Mouse (Mus musculus): ENCODE data around the gene Ube2cbp. TPM values are rescaled to one million over a fixed set of nuclear protein-coding genes. Genes with fewer than 3 reads are reported as not detected.

Ube2cbp gene
- polyA plus RNA-seq, 1 experiment from 2014 or later, result 7.6 TPM

- ATAC-seq (no peak), DNase-seq (ENCODE audit: low spot score) (no peak)
- Histone ChIP-seq H3K9me3 (replicated peaks; ENCODE audit: control insufficient read depth, low read length) (no peaks in the 10 kb centered on the region), H3K4me1 (ENCODE audit: control insufficient read depth, insufficient read depth, low read length) (peaks cover 3% of the 10 kb centered on the region; the same call in 1 of the 2 replicates), H3K9ac (ENCODE audit: low read length) (no peak overlapping the region), H3K4me2 (ENCODE audit: low read length) (no peak overlapping the region), H3K36me3 (ENCODE audit: control insufficient read depth, insufficient read depth, low read length) (no peaks in the 10 kb centered on the region), H3K4me3 (ENCODE audit: low read depth, low read length) (no peak overlapping the region), H3K27ac (ENCODE audit: low read depth, low read length) (no peak overlapping the region), H3K27me3 (replicated peaks; ENCODE audit: control insufficient read depth, insufficient read depth, low read length) (no peaks in the 10 kb centered on the region)
- 77% methylated on average over 8 of the region's 8 CpGs for WGBS
Measured at GRCm38 (mm10) chr9:86296683-86297638, 167.8 kb downstream of the Ube2cbp start.

GRCm38 (mm10) chr9:86287570-86287954 lies 177.2 kb downstream of the Ube2cbp start:
- Histone ChIP-seq H3K27me3 (replicated peaks; ENCODE audit: control insufficient read depth, insufficient read depth, low read length) (no peaks in the 10 kb centered on the region), H3K4me3 (ENCODE audit: low read depth, low read length) (no peak overlapping the region), H3K9ac (ENCODE audit: low read length) (no peak overlapping the region; the same call in 1 of the 2 replicates), H3K36me3 (ENCODE audit: control insufficient read depth, insufficient read depth, low read length) (no peaks in the 10 kb centered on the region), H3K27ac (ENCODE audit: low read depth, low read length) (peak overlapping the region; percentile 34; the same call in 1 of the 2 replicates), H3K9me3 (replicated peaks; ENCODE audit: control insufficient read depth, low read length) (peaks cover 2% of the 10 kb centered on the region; the same call in 1 of the 2 replicates), H3K4me2 (ENCODE audit: low read length) (peak overlapping the region; percentile 12; the same call in 1 of the 2 replicates), H3K4me1 (ENCODE audit: control insufficient read depth, insufficient read depth, low read length) (peaks cover 17% of the 10 kb centered on the region)
- 9% methylated on average over 3 of the region's 3 CpGs for WGBS
- DNase-seq (ENCODE audit: low spot score) (peak; percentile 74), ATAC-seq (peak; percentile 78)

DNA sequence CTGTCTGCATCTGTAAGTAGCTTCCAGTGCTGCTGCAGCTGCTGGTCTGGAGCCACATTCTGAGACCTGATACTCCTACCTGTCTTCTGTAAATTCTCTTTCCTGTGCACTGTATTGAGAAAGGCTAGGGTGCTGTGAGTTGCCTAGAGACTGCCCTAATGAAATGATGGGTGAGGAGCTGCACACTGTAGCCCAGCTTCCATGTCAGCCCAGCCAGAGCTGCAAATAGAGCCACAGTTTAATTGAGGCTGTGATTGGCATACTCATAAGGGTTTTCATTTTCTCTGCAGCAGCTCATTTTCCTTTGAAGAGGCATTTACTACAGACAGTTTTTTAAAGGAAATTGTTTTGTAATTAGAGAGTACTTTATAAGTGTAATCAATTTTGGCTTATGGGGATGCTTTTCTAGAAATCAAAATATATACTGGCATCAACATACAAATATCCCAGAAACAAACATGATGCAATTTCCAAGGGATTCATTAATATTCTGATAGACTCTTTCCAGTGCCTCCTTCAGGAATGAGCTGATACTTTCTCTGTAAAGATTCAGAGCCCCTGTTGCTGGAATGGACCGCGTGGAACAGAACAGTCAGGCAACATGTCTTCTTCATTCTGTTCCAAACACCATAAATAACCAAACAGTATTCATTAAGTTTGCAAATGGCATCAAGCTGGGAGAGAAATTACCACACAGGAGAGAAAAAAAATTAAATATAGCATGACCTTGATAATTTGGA lies 177.8 kb downstream of the Ube2cbp start:
- 18% methylated on average over 2 of the region's 2 CpGs for WGBS
- Histone ChIP-seq H3K27ac (ENCODE audit: low read depth, low read length) (peak overlapping the region; percentile 63; the same call in 1 of the 2 replicates), H3K9me3 (replicated peaks; ENCODE audit: control insufficient read depth, low read length) (peaks cover 2% of the 10 kb centered on the region; the same call in 1 of the 2 replicates), H3K9ac (ENCODE audit: low read length) (no peak overlapping the region), H3K36me3 (ENCODE audit: control insufficient read depth, insufficient read depth, low read length) (no peaks in the 10 kb centered on the region), H3K4me1 (ENCODE audit: control insufficient read depth, insufficient read depth, low read length) (peaks cover 17% of the 10 kb centered on the region), H3K4me3 (ENCODE audit: low read depth, low read length) (no peak overlapping the region), H3K4me2 (ENCODE audit: low read length) (no peak overlapping the region), H3K27me3 (replicated peaks; ENCODE audit: control insufficient read depth, insufficient read depth, low read length) (no peaks in the 10 kb centered on the region)
- DNase-seq (ENCODE audit: low spot score), result peak; percentile 74
- peak; percentile 92 for ATAC-seq

DNA sequence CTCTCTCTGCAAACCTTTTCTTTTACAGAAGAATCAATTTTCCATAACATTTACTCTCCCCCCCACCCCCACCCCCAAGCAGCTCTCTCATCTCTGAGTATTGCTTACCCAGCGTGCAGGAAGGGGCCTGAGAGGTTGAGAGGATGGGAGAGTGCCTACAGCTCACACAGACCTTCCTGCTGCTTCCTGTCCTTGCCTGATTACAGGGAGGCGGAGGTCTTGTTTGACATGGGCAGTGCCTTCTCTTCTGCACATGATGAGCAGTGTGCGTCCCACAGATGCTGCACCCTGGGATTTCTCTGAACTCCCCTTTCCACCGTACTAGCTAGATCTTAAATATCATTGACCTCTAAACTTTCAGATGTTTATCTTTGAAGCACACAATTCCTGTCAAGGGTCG lies 182.2 kb downstream of the Ube2cbp start:
- H3K27ac ChIP-seq (ENCODE audit: low read depth, low read length), result no peak overlapping the region
- 90% methylated on average over 5 of the region's 5 CpGs for WGBS
- H3K4me3 ChIP-seq (ENCODE audit: low read depth, low read length), result no peak overlapping the region
- H3K4me1 ChIP-seq (ENCODE audit: control insufficient read depth, insufficient read depth, low read length), result peaks cover 9% of the 10 kb centered on the region
- DNase-seq (ENCODE audit: low spot score) (no peak), ATAC-seq (no peak)
- no peaks in the 10 kb centered on the region for H3K27me3 ChIP-seq (replicated peaks; ENCODE audit: control insufficient read depth, insufficient read depth, low read length)
- peaks cover 2% of the 10 kb centered on the region; the same call in 1 of the 2 replicates for H3K9me3 ChIP-seq (replicated peaks; ENCODE audit: control insufficient read depth, low read length)
- H3K9ac ChIP-seq (ENCODE audit: low read length), result no peak overlapping the region
- no peaks in the 10 kb centered on the region for H3K36me3 ChIP-seq (ENCODE audit: control insufficient read depth, insufficient read depth, low read length)
- H3K4me2 ChIP-seq (ENCODE audit: low read length), result no peak overlapping the region

- no peak overlapping the region for H3K9ac ChIP-seq (ENCODE audit: low read length)
- no peaks in the 10 kb centered on the region; the same call in 1 of the 2 replicates for H3K9me3 ChIP-seq (replicated peaks; ENCODE audit: control insufficient read depth, low read length)
- H3K4me2 ChIP-seq (ENCODE audit: low read length), result no peak overlapping the region
- no peak overlapping the region for H3K4me3 ChIP-seq (ENCODE audit: low read depth, low read length)
- no peaks in the 10 kb centered on the region for H3K27me3 ChIP-seq (replicated peaks; ENCODE audit: control insufficient read depth, insufficient read depth, low read length)
- no peak overlapping the region for H3K27ac ChIP-seq (ENCODE audit: low read depth, low read length)
- H3K36me3 ChIP-seq (ENCODE audit: control insufficient read depth, insufficient read depth, low read length), result no peaks in the 10 kb centered on the region
- WGBS, result 49% methylated on average over 4 of the region's 4 CpGs
- H3K4me1 ChIP-seq (ENCODE audit: control insufficient read depth, insufficient read depth, low read length), result no peaks in the 10 kb centered on the region
- DNase-seq (ENCODE audit: low spot score) (no peak), ATAC-seq (no peak)
Measured at GRCm38 (mm10) chr9:86281147-86281467, 183.6 kb downstream of the Ube2cbp start.

GRCm38 (mm10) chr9:86280461-86281146 lies 184.1 kb downstream of the Ube2cbp start:
- ATAC-seq (no peak), DNase-seq (ENCODE audit: low spot score) (no peak)
- no peak overlapping the region for H3K9ac ChIP-seq (ENCODE audit: low read length)
- H3K4me1 ChIP-seq (ENCODE audit: control insufficient read depth, insufficient read depth, low read length), result no peaks in the 10 kb centered on the region
- no peak overlapping the region for H3K4me2 ChIP-seq (ENCODE audit: low read length)
- no peak overlapping the region for H3K4me3 ChIP-seq (ENCODE audit: low read depth, low read length)
- WGBS, result 85% methylated on average over 10 of the region's 10 CpGs
- H3K36me3 ChIP-seq (ENCODE audit: control insufficient read depth, insufficient read depth, low read length), result no peaks in the 10 kb centered on the region
- H3K27me3 ChIP-seq (replicated peaks; ENCODE audit: control insufficient read depth, insufficient read depth, low read length), result no peaks in the 10 kb centered on the region
- H3K27ac ChIP-seq (ENCODE audit: low read depth, low read length), result no peak overlapping the region
- H3K9me3 ChIP-seq (replicated peaks; ENCODE audit: control insufficient read depth, low read length), result no peaks in the 10 kb centered on the region; the same call in 1 of the 2 replicates

DNA sequence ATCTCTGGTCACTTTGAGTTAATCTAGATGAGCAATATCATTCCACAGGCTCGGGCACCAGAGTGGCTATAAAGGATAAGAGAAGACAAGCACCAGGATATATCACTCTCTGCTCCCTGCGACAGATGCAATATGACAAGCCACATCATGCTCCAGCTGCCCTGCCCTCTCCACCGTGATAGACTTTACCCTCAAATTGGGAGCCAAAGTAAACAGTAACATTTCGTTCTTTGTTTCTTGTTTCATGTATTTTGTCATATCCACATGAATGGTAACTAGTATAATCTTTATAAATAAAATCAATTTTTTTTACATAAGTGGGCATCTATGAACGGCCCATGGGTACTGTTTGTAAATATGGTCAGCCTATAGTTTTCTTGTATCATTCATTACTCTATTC lies 195.2 kb downstream of the Ube2cbp start:
- ATAC-seq (no peak), DNase-seq (ENCODE audit: low spot score) (no peak)
- WGBS, result 93% methylated on average over 5 of the region's 5 CpGs
- no peaks in the 10 kb centered on the region for H3K9me3 ChIP-seq (replicated peaks; ENCODE audit: control insufficient read depth, low read length)
- no peaks in the 10 kb centered on the region for H3K4me1 ChIP-seq (ENCODE audit: control insufficient read depth, insufficient read depth, low read length)
- H3K4me2 ChIP-seq (ENCODE audit: low read length), result no peak overlapping the region
- H3K36me3 ChIP-seq (ENCODE audit: control insufficient read depth, insufficient read depth, low read length), result no peaks in the 10 kb centered on the region
- no peak overlapping the region for H3K27ac ChIP-seq (ENCODE audit: low read depth, low read length)
- no peaks in the 10 kb centered on the region for H3K27me3 ChIP-seq (replicated peaks; ENCODE audit: control insufficient read depth, insufficient read depth, low read length)
- no peak overlapping the region for H3K4me3 ChIP-seq (ENCODE audit: low read depth, low read length)
- H3K9ac ChIP-seq (ENCODE audit: low read length), result no peak overlapping the region

DNA sequence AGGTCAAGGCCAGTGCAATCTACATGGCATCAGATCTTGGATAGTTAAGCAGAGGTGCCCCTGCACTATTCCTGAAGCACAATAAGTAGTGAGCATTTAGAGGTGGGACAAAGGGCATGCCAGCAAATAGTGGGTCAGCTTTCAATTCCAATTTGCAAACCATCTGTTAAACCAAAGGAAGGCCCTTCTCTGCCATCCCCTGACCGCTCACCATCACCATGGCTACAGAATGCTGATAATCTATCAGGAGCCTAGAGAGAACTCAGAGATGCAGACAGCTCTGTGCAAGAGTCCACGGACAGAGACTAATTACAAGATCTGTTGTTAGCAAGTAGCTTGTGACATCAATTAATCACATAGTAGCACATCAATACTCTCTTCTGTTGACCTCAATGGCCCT lies 198.1 kb downstream of the Ube2cbp start:
- H3K27ac ChIP-seq (ENCODE audit: low read depth, low read length), result no peak overlapping the region
- H3K27me3 ChIP-seq (replicated peaks; ENCODE audit: control insufficient read depth, insufficient read depth, low read length), result no peaks in the 10 kb centered on the region
- H3K9me3 ChIP-seq (replicated peaks; ENCODE audit: control insufficient read depth, low read length), result no peaks in the 10 kb centered on the region
- no peak overlapping the region for H3K9ac ChIP-seq (ENCODE audit: low read length)
- DNase-seq (ENCODE audit: low spot score), result no peak
- no peak for ATAC-seq
- WGBS, result 43% methylated on average over 2 of the region's 2 CpGs
- H3K36me3 ChIP-seq (ENCODE audit: control insufficient read depth, insufficient read depth, low read length), result no peaks in the 10 kb centered on the region
- no peaks in the 10 kb centered on the region for H3K4me1 ChIP-seq (ENCODE audit: control insufficient read depth, insufficient read depth, low read length)
- H3K4me2 ChIP-seq (ENCODE audit: low read length), result no peak overlapping the region
- no peak overlapping the region for H3K4me3 ChIP-seq (ENCODE audit: low read depth, low read length)
